Mouse (Mus musculus) neutrophil, adult 5-6 weeks (primary cell): ENCODE data around the gene Sec11a. TPM values are rescaled to one million over a fixed set of nuclear protein-coding genes. Genes with fewer than 3 reads are reported as not detected.

ENCODE experiments used
- ATAC-seq: fragments of 151-379, 151-347 bp; 2 replicates; pipeline ENCODE4 v1.8.0; 2017; ENCODE audit warnings: mild to moderate bottlenecking, moderate TSS enrichment; ENCODE audit not compliant: insufficient number of reproducible peaks, poor library complexity, low FRiP score, severe bottlenecking; ENCODE audit errors: extremely low read depth
- total RNA-seq: library from RNA; stranded (forward); fragments of 200-1000 nt; gene quantifications from 2 replicates; pipeline ENCODE4 v1.2.3, GENCODE M21; 2017

Sec11a gene
- total RNA-seq, 1 experiment from 2014 or later, result 199 TPM

DNA sequence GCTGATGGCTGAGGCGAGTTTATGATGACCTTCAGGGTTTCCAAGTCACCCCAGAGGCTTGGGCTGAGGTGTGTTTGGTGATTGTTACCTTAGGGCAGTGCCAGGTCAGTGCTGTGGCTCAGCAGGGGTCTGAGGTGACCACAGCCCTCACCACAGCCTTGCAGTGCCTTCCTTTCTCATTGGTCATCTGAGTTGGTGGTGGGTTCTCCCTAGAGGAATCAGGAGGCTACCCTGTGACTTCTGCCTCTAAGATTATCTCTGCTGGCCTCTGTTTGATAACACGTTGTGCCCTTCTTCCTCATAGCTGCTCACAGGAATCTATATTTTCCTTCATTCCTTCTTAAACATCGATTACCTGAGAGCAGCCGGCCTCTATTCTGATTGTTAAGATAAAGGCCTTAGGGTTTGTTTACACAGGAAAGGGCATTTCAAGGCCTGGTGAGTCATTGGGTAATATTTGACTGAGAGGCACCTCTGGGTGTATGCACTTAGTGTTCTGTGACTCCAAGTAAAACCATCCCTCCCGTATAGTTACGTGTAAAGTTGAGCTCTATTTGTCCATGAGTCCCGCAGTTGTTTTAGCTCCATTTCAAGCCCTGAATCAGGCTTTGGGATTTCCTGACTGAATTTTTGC lies 80.9 kb downstream of the Sec11a start:
- no peak for ATAC-seq

DNA sequence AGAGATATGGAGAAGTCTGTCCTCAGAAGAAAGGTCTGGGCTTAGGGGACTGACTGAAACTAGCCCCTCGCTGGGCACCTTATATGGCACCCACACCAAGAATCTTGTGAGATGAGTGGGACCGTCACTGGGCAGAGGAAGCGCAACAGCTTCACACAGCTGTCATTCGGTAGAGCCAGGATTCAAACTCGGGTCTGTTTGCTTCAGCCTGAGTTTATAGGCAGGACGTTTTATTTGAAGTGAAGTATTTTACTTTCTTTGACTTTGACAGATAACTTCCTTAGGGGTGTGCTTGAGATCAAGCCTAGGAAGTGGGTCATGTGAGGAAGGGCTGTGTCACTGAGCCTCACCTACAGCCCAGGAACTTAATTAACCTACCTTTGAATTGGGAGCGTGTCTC lies 82.1 kb downstream of the Sec11a start:
- ATAC-seq, result no peak

DNA sequence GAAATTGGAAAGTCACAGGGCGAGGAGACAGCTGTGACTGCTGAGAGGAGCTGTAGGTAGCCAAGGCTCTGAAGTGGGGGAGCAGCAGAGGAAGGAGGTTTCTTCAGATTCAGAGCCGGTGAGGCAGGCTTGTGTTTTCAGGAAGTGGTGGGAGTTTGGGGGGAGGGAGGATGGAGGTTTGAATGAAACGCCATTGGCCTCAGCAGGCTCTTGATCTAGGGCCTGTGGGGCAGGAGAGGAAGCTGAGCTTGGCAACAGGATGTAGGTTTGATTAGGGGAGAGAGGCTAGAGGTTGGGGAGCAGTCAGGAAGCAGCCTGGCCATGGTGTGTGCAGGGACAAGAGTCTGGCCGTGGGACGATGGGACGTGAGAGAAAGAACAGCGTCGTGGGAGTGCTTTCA lies 82.7 kb downstream of the Sec11a start:
- ATAC-seq, result peak; percentile 41; the same call in 1 of the 2 replicates

DNA sequence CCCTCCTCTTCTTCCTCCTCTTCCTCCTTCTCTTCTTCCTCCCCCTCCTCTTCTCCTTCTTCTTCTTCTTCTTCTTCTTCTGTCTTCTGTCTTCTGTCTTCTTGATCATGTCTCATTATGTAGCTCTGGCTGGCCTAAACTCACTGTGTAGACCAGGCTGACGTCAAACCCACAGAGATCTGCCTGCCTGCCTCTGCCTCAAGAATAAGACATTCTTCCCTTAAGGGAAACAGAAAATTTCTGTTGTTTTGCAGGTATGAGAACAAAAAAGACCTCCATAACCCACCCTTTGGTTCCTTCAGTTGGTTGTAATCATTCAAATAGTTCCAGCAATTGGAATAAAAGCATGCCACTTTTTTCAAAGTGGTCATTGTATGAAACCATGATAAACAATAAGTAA lies 83.4 kb downstream of the Sec11a start:
- no peak for ATAC-seq

DNA sequence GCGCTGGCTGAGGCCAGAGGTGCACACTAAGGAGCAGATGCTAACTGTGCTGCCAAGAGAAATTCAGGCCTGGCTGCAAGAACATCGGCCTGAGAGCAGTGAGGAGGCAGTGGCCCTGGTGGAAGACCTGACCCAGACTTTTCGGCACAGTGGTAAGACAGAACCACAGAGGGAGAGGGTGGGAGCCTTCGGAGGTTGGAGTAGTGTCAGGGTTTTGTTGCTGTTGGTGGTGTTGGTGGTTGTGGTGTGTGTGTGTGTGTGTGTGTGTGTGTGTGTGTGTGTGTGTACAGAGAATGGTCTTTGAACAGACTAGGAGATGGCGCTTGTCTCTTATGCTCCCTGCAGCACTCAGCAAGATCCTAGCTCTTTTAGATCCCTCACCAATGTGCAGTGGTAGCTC lies 84.1 kb downstream of the Sec11a start:
- ATAC-seq, result no peak

DNA sequence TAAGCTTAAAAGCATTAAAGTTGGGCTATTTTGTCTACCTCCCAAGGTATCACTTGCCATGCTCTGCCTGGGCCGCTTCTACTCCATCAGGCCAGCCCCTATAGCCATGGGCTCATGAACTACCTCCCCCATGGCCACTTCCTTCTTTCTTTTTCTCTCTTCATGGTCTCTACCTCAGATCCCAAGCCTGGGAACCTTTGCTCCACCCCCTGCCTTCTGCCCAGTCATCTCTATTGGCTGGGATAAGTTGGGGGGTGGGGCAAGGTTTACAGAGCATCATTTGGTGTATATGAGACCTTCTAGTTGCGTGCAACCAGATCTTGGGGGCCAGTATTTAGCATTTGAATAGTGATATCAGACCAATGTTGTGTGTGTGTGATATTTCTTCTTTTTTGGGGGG lies 85.1 kb downstream of the Sec11a start:
- no peak for ATAC-seq

DNA sequence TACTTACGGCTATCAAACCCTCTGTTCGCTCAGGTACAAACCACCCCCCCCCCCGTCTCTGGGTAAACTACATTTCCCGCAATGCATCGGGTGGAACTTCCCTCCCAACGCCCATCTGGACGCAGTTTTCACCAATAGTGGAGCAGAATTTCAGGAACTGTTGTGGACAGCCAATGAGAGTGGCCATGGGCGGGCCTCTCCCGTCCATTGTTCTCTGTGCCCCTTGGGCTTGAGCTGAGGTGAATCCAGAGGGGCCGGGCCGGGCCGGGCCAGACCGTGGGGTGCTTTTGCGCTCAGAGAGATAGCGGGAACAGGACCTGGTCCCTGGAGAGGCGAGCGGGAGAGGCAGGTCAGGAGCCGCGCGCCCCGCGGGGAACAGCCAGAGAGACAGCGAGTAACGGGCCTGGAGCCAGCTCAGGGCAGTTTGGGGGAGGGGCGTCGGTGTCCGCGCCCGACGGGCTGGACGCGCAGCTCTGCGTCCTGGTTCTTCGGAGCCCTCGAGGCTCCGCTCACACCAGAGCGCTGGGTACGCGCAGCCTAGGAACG lies 86.8 kb downstream of the Sec11a start, which contains the start of gene Zscan2:
Zscan2 (plus strand) TSS at position 192 of the 546 bp plus-strand sequence.
- peak; percentile 95 for ATAC-seq

DNA sequence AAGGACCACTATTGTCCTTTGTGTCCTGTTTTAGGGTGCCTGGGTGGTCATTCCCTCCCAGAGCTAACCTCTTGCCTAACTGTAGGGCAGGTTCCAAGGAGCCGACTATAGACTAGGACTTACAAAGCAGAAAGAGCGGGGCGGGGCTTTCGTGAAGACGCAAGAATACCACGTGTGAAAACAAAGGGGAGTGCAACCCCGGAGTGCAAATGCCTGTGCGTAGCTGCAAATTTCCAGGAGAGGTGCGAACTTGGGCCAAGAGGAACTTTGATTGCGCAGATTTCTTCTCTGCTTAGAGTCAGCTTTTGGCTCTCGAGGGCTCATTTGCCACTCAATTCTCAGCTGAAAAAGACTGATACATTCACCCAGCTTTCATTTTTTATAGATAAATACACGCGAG lies 87.4 kb downstream of the Sec11a start:
- ATAC-seq, result no peak

DNA sequence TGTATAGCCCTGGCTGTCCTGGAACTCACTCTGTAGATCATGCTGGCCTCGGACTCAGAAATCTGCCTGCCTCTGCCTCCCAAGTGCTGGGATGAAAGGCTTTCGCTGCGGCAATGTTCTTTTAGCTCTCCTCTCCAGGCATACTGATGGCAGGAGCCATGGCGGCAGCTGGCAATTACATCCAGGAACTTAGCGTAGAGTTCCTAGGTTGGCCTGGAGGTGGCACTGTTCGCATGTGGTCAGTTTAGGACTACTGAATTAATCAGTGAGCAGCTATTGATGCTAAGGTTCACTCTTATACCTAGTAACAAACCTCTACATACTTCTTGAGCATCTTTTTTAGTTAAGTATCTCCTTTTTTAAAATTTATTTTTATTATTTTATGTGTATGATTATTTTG lies 90.4 kb downstream of the Sec11a start:
- ATAC-seq, result peak; percentile 70; the same call in 1 of the 2 replicates

DNA sequence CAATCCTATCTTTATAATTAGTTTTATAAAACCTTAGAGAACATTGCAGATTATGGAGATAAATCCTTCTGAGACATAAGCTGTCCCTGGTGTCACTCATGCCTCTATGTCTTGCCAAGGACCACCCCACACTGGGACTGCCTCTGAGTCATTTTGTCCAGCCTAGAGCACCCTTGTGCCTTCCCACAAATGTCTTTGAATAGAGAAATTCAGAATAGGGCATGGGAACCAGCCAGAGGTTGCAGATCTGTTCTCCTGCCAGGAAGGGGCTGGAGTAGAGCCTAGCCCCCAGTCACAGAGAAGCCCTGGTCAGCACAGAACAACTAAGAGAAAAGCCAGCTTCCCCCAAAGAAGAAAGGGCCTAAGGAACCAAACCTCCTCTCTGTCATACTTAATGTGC lies 92.3 kb downstream of the Sec11a start:
- ATAC-seq, result no peak

Other genes starting within 250 kb of the Sec11a start
- gene Iqgap1, start 121.8 kb downstream of the Sec11a start, total RNA-seq, result 756 and 768 TPM in 2 replicates
- 10.8 TPM in 2 replicates for gene Zscan2, start 86.9 kb downstream of the Sec11a start, total RNA-seq
- gene Wdr73, start 46.5 kb downstream of the Sec11a start, total RNA-seq, result 13.9 and 15.0 TPM in 2 replicates
- 2.0 and 2.2 TPM in 2 replicates for gene Nmb, start 42.7 kb downstream of the Sec11a start, total RNA-seq
- 63.6 and 69.0 TPM in 2 replicates for gene Zfp592, start 45.9 kb upstream of the Sec11a start, total RNA-seq
- 0.12 and 0.25 TPM in 2 replicates for gene Alpk3, start 109.8 kb upstream of the Sec11a start, total RNA-seq
- gene Slc28a1, start 167.0 kb upstream of the Sec11a start, total RNA-seq, result not detected in 2 replicates